Mouse (Mus musculus): ENCODE measurements around the gene Chid1.

GRCm38 (mm10) chr7:141456739-141457138 lies 82.9 kb downstream of the Chid1 start:
- no peak for TF ChIP-seq CTCF (IDR thresholded peaks at IDR 0.05; ENCODE audit: control insufficient read depth, insufficient read depth, insufficient replicate concordance, low read depth, low read length)
- TF ChIP-seq POLR2A (IDR thresholded peaks at IDR 0.05; ENCODE audit: control insufficient read depth, low read depth, low read length): no peak

All from testis, adult 2 months (tissue).